Mouse (Mus musculus): ENCODE results near the gene Gm11487. TPM values are rescaled to one million over a fixed set of nuclear protein-coding genes. Genes with fewer than 3 reads are reported as not detected.
"Not testable (repeated sequence)": the region's sequence is repeated elsewhere in the genome, so short reads cannot be mapped to it uniquely, and the experiment has no call there.

Gene Gm11487
- total RNA-seq (2017), result not detected in 2 replicates

GRCm38 (mm10) chr4:73404972-73405371, at the start of gene Gm11487:
TSS of gene Gm11487 (minus strand) at chr4:73405072.
- ATAC-seq (replicated peaks; ENCODE audit: low read depth, poor library complexity, severe bottlenecking), result not testable (repeated sequence)

- ATAC-seq (replicated peaks; ENCODE audit: low read depth, poor library complexity, severe bottlenecking), result no peak
Observed at GRCm38 (mm10) chr4:73444715-73445114, 39.8 kb upstream of the Gm11487 start.

- no peak for ATAC-seq (replicated peaks; ENCODE audit: low read depth, poor library complexity, severe bottlenecking)
Observed at GRCm38 (mm10) chr4:73442568-73442967, 37.7 kb upstream of the Gm11487 start.

GRCm38 (mm10) chr4:73425903-73426302, 21.0 kb upstream of the Gm11487 start:
- ATAC-seq (replicated peaks; ENCODE audit: low read depth, poor library complexity, severe bottlenecking), result no peak

- ATAC-seq (replicated peaks; ENCODE audit: low read depth, poor library complexity, severe bottlenecking), result no peak
Observed at GRCm38 (mm10) chr4:73423049-73423448, 18.2 kb upstream of the Gm11487 start.

GRCm38 (mm10) chr4:73366534-73366933, 38.3 kb downstream of the Gm11487 start:
- no peak for ATAC-seq (replicated peaks; ENCODE audit: low read depth, poor library complexity, severe bottlenecking)

Other genes starting within 250 kb of the Gm11487 start
- gene Gm11238, start 202.8 kb upstream of the Gm11487 start, total RNA-seq (2017), result not detected in 2 replicates
- not detected in 2 replicates for gene Gm11237, start 217.9 kb upstream of the Gm11487 start, total RNA-seq (2017)
- gene Gm11236, start 233.0 kb upstream of the Gm11487 start, total RNA-seq (2017), result not detected in 2 replicates

Measured in common myeloid progenitor, adult 5-6 weeks (primary cell).